ENCODE assay signal across 10 mouse cellular contexts in genomic region chr7:129662051-129662789, GRCm38 (mm10).
DNase-seq lines count a peak whose midpoint lies in the region; ATAC-seq and TF ChIP-seq lines count a peak whose summit lies in the region.
"Had no signal": no experiment of that assay in that cellular context is flagged by ENCODE, and none has a peak within 500 bp of the region (broad histone marks: within the 10 kb centered on the region; RNA-seq: fewer than 3 reads in every experiment).

No protein-coding gene starts in this region.

- no peak for TF ChIP-seq CTCF in olfactory bulb, adult 2 months (IDR thresholded peaks at IDR 0.05; ENCODE audit: insufficient read depth, low read depth, low read length)

- peaks cover 40% of the 10 kb centered on the region for H3K4me1 ChIP-seq in kidney, embryonic 15.5 days
- H3K4me1 ChIP-seq in neural tube, embryonic 13.5 days (replicated peaks) = peaks cover 46% of the 10 kb centered on the region
- H3K4me1 ChIP-seq in olfactory bulb, adult 2 months (ENCODE audit: control insufficient read depth, insufficient read depth, low read length) = peaks cover 44% of the 10 kb centered on the region

- ATAC-seq in frontal cortex, adult (ENCODE audit: low TSS enrichment) = peak; percentile 70; the same call in 1 of the 2 replicates
- ATAC-seq in kidney, embryonic 15.5 days (replicated peaks; ENCODE audit: low FRiP score) = no peak
- no peak for ATAC-seq in neural tube, embryonic 13.5 days (ENCODE audit: low read depth)
- ATAC-seq: liver, postnatal 0 days had no signal

- H3K36me3 ChIP-seq in kidney, embryonic 15.5 days = no peaks in the 10 kb centered on the region
- H3K36me3 ChIP-seq in neural tube, embryonic 13.5 days = no peaks in the 10 kb centered on the region

- no peak overlapping the region for H3K4me2 ChIP-seq in kidney, embryonic 15.5 days
- H3K4me2 ChIP-seq in neural tube, embryonic 13.5 days = 0 out of 2 replicates have a peak overlapping the region, but pooled peaks have one; percentile 16

- no peaks in the 10 kb centered on the region for H3K27me3 ChIP-seq in kidney, embryonic 15.5 days
- H3K27me3 ChIP-seq in neural tube, embryonic 13.5 days = peaks cover 29% of the 10 kb centered on the region; the same call in 1 of the 2 replicates

- TF ChIP-seq POLR2A in olfactory bulb, adult 2 months (IDR thresholded peaks at IDR 0.05; ENCODE audit: insufficient read depth, low read depth, low read length) = no peak

- no peak overlapping the region for H3K9ac ChIP-seq in kidney, embryonic 15.5 days
- H3K9ac ChIP-seq in neural tube, embryonic 13.5 days = no peak overlapping the region
- H3K9ac ChIP-seq: liver, postnatal 0 days had no signal

- no peak for DNase-seq in frontal cortex, postnatal 10 days (ENCODE audit: low spot score in 2 of 2)
- DNase-seq in kidney, adult 9 months = no peak
- no peak for DNase-seq in neural tube, embryonic 10.5 days (ENCODE audit: extremely low spot score, low spot score)
- DNase-seq in adrenal gland, postnatal 25 days = no peak
- DNase-seq: cerebellum, adult 11 months; liver, postnatal 0 days had no signal

- no peaks in the 10 kb centered on the region for H3K9me3 ChIP-seq in kidney, embryonic 15.5 days (replicated peaks)
- no peaks in the 10 kb centered on the region for H3K9me3 ChIP-seq in neural tube, embryonic 13.5 days

- no peak overlapping the region for H3K4me3 ChIP-seq in kidney, embryonic 15.5 days (replicated peaks)
- H3K4me3 ChIP-seq in neural tube, embryonic 13.5 days = no peak overlapping the region
- H3K4me3 ChIP-seq in olfactory bulb, adult 2 months (ENCODE audit: insufficient read depth, low read depth, low read length) = no peak overlapping the region

- 65% methylated on average over 16 of the region's 16 CpGs for WGBS in kidney, embryonic 15.5 days
- 45% methylated on average over 16 of the region's 16 CpGs for WGBS in neural tube, embryonic 13.5 days
- 23% methylated on average over 16 of the region's 16 CpGs for WGBS in olfactory bulb, adult 2 months

- peak overlapping the region; percentile 48; the same call in 1 of the 2 replicates for H3K27ac ChIP-seq in kidney, embryonic 15.5 days
- H3K27ac ChIP-seq in neural tube, embryonic 13.5 days (replicated peaks) = no peak overlapping the region
- peak overlapping the region; percentile 96 for H3K27ac ChIP-seq in olfactory bulb, adult 2 months (ENCODE audit: insufficient read depth, low read depth, low read length)
